Mouse (Mus musculus): ENCODE results near the gene Gm3468. TPM values are rescaled to one million over a fixed set of nuclear protein-coding genes. Genes with fewer than 3 reads are reported as not detected.

Gene Gm3468
- polyA plus RNA-seq (2014; fragmentation: Illumina TruSeq; extraction: RNeasy Lipid Tissue Mini Kit (QIAGEN cat#74804); ENCODE audit: low read depth, low replicate concordance) = 0.55 TPM

GRCm38 (mm10) chr14:6108272-6108925 is at the start of gene Gm3468:
Gene Gm3468, minus strand, starts transcription at chr14:6108665.

GRCm38 (mm10) chr14:6125707-6126106 is 17.2 kb upstream of the Gm3468 start, which contains the start of gene Gm3476:
Gene Gm3476, minus strand, starts transcription at chr14:6125807.

DNA sequence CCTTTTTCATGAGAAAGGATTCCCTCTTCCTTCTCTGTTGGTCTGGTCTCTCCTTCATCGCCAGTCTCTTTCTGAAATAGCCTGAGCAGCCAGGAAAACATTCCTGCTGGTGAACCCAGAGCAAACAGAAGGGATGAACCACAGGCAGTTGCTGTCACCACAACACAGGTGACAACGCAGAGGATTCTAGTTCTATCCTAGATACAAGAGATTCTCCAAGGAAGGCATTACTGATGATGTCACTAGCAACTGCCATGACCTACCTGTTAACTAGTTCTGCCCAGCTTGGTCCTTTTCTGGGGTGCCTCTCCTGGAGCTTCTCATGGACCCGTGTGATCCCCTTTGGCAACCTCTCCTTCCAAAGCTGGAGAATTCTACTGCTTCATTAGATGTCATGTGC is 14.6 kb downstream of the Gm3468 start, which contains the start of gene Gm8206:
Gene Gm8206 (minus strand): TSS at position 101 of the 400 bp plus-strand sequence.

DNA sequence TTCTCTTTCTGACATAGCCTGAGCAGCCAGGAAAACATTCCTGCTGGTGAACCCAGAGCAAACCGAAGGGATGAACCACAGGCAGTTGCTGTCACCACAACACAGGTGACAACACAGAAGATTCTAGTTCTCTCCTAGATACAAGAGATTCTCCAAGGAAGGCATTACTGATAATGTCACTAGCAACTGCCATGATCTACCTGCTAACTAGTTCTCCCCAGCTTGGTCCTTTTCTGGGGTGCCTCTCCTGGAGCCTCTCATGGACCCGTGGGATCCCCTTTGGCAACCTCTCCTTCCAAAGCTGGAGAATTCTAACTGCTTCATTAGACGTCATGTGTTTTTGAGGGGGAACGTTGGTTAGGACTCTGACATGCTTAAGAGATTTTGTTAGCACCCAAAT is 50.3 kb downstream of the Gm3468 start, which contains the start of gene Gm6337:
Gene Gm6337 (minus strand): TSS at position 101 of the 400 bp plus-strand sequence.

Other genes starting within 250 kb of the Gm3468 start
- not detected for gene Gm8237, start 228.3 kb downstream of the Gm3468 start, polyA plus RNA-seq (2014; fragmentation: Illumina TruSeq; extraction: RNeasy Lipid Tissue Mini Kit (QIAGEN cat#74804); ENCODE audit: low read depth, low replicate concordance)
- gene Gm3248, start 146.9 kb downstream of the Gm3468 start, polyA plus RNA-seq (2014; fragmentation: Illumina TruSeq; extraction: RNeasy Lipid Tissue Mini Kit (QIAGEN cat#74804); ENCODE audit: low read depth, low replicate concordance) = 0.26 TPM
- gene Gm3453, start 129.5 kb downstream of the Gm3468 start, polyA plus RNA-seq (2014; fragmentation: Illumina TruSeq; extraction: RNeasy Lipid Tissue Mini Kit (QIAGEN cat#74804); ENCODE audit: low read depth, low replicate concordance) = not detected
- not detected for gene Gm6337, start 50.4 kb downstream of the Gm3468 start, polyA plus RNA-seq (2014; fragmentation: Illumina TruSeq; extraction: RNeasy Lipid Tissue Mini Kit (QIAGEN cat#74804); ENCODE audit: low read depth, low replicate concordance)
- gene Gm8206, start 14.7 kb downstream of the Gm3468 start, polyA plus RNA-seq (2014; fragmentation: Illumina TruSeq; extraction: RNeasy Lipid Tissue Mini Kit (QIAGEN cat#74804); ENCODE audit: low read depth, low replicate concordance) = 0.16 TPM
- gene Gm3476, start 17.1 kb upstream of the Gm3468 start, polyA plus RNA-seq (2014; fragmentation: Illumina TruSeq; extraction: RNeasy Lipid Tissue Mini Kit (QIAGEN cat#74804); ENCODE audit: low read depth, low replicate concordance) = 0.55 TPM
- gene Gm21560, start 110.6 kb upstream of the Gm3468 start, polyA plus RNA-seq (2014; fragmentation: Illumina TruSeq; extraction: RNeasy Lipid Tissue Mini Kit (QIAGEN cat#74804); ENCODE audit: low read depth, low replicate concordance) = not detected
- gene Gm3411, start 178.6 kb upstream of the Gm3468 start, polyA plus RNA-seq (2014; fragmentation: Illumina TruSeq; extraction: RNeasy Lipid Tissue Mini Kit (QIAGEN cat#74804); ENCODE audit: low read depth, low replicate concordance) = 0.79 TPM
- 2.8 TPM for gene Gm21103, start 196.2 kb upstream of the Gm3468 start, polyA plus RNA-seq (2014; fragmentation: Illumina TruSeq; extraction: RNeasy Lipid Tissue Mini Kit (QIAGEN cat#74804); ENCODE audit: low read depth, low replicate concordance)
- gene Gm3618, start 235.0 kb upstream of the Gm3468 start, polyA plus RNA-seq (2014; fragmentation: Illumina TruSeq; extraction: RNeasy Lipid Tissue Mini Kit (QIAGEN cat#74804); ENCODE audit: low read depth, low replicate concordance) = not detected